Mouse (Mus musculus): ENCODE results near the gene Gm37419. TPM values are rescaled to one million over a fixed set of nuclear protein-coding genes. Genes with fewer than 3 reads are reported as not detected.

Gene Gm37419
- total RNA-seq, 2 experiments from 2014 or later: not detected

GRCm38 (mm10) chr16:23977732-23978131 lies 10.6 kb upstream of the Gm37419 start:
- intact Hi-C loops (cut with DNase I): no loop called here
- DNase-seq (ENCODE audit: low spot score in 2 of 2): no peak

- DNase-seq (ENCODE audit: low spot score in 2 of 2): no peak
Measured at GRCm38 (mm10) chr16:23978495-23978894, 9.8 kb upstream of the Gm37419 start.

GRCm38 (mm10) chr16:23979446-23979845 lies 8.8 kb upstream of the Gm37419 start:
- intact Hi-C loops (cut with DNase I): no loop called here
- no peak for DNase-seq (ENCODE audit: low spot score in 2 of 2)

More at GRCm38 (mm10) chr16:23978495-23978894, 9.8 kb upstream of the Gm37419 start:
- intact Hi-C loops (cut with DNase I): no loop called here

GRCm38 (mm10) chr16:23980201-23980870 lies 7.9 kb upstream of the Gm37419 start:
- no peak for DNase-seq (ENCODE audit: low spot score in 2 of 2)
- intact Hi-C loops (cut with DNase I): loop anchor here (10.0 kb wide), 6 partner anchors 644 to 1974 kb away; no protein-coding TSS in a partner anchor

GRCm38 (mm10) chr16:23980991-23981720 lies 7.1 kb upstream of the Gm37419 start:
- intact Hi-C loops (cut with DNase I): loop anchor here (10.0 kb wide), 6 partner anchors 644 to 1974 kb away; no protein-coding TSS in a partner anchor
- DNase-seq (ENCODE audit: low spot score in 2 of 2): no peak

- intact Hi-C loops (cut with DNase I): loop anchor here (1.0 to 10.0 kb wide), 8 partner anchors 643 to 1973 kb away; no protein-coding TSS in a partner anchor
- peak in 1 of 2 experiments; percentile 77 for DNase-seq (ENCODE audit: low spot score in 2 of 2)
Measured at GRCm38 (mm10) chr16:23981925-23982851, 6.1 kb upstream of the Gm37419 start.

- peak; percentile 67 to 68 for DNase-seq (ENCODE audit: low spot score in 2 of 2)
- intact Hi-C loops (cut with DNase I): loop anchor here (1.0 to 10.0 kb wide), 8 partner anchors 642 to 1972 kb away; no protein-coding TSS in a partner anchor
Measured at GRCm38 (mm10) chr16:23982891-23983588, 5.2 kb upstream of the Gm37419 start.

GRCm38 (mm10) chr16:23984183-23984582 lies 4.1 kb upstream of the Gm37419 start:
- peak; percentile 82 to 88 for DNase-seq (ENCODE audit: low spot score in 2 of 2)
- intact Hi-C loops (cut with DNase I): loop anchor here (2.0 to 10.0 kb wide), 7 partner anchors 641 to 1971 kb away; no protein-coding TSS in a partner anchor

- DNase-seq (ENCODE audit: low spot score in 2 of 2): peak in 1 of 2 experiments; percentile 46
- intact Hi-C loops (cut with DNase I): loop anchor here (2.0 to 10.0 kb wide), 9 partner anchors 297 to 1970 kb away; no protein-coding TSS in a partner anchor
Measured at GRCm38 (mm10) chr16:23984760-23985466, 3.4 kb upstream of the Gm37419 start.

GRCm38 (mm10) chr16:23985467-23985861 lies 2.8 kb upstream of the Gm37419 start:
- intact Hi-C loops (cut with DNase I): loop anchor here (2.0 to 10.0 kb wide), 9 partner anchors 297 to 1969 kb away; no protein-coding TSS in a partner anchor
- DNase-seq (ENCODE audit: low spot score in 2 of 2): no peak

- DNase-seq (ENCODE audit: low spot score in 2 of 2): no peak
- intact Hi-C loops (cut with DNase I): loop anchor here (5.0 to 10.0 kb wide), 8 partner anchors 296 to 1969 kb away; no protein-coding TSS in a partner anchor
Measured at GRCm38 (mm10) chr16:23986176-23986575, 2.1 kb upstream of the Gm37419 start.

GRCm38 (mm10) chr16:23986871-23987270 lies 1.4 kb upstream of the Gm37419 start:
- intact Hi-C loops (cut with DNase I): loop anchor here (5.0 to 10.0 kb wide), 8 partner anchors 295 to 1968 kb away; no protein-coding TSS in a partner anchor
- DNase-seq (ENCODE audit: low spot score in 2 of 2): peak in 1 of 2 experiments; percentile 34

GRCm38 (mm10) chr16:23987341-23988156 lies 733 bp upstream of the Gm37419 start:
- DNase-seq (ENCODE audit: low spot score in 2 of 2): peak; percentile 47 to 48
- intact Hi-C loops (cut with DNase I): loop anchor here (1.0 to 10.0 kb wide), 9 partner anchors 295 to 1967 kb away; no protein-coding TSS in a partner anchor

- intact Hi-C loops (cut with DNase I): loop anchor here (1.0 to 10.0 kb wide), 9 partner anchors 294 to 1967 kb away; no protein-coding TSS in a partner anchor
- DNase-seq (ENCODE audit: low spot score in 2 of 2): no peak
Measured at GRCm38 (mm10) chr16:23988157-23988465, 171 bp upstream of the Gm37419 start.

- peak; percentile 37 to 49 for DNase-seq (ENCODE audit: low spot score in 2 of 2)
- intact Hi-C loops (cut with DNase I): loop anchor here (2.0 to 10.0 kb wide), 9 partner anchors 293 to 1965 kb away; partner anchors contain the start of gene Lpp
Measured at GRCm38 (mm10) chr16:23989209-23990160, 1.2 kb downstream of the Gm37419 start.

All from left cerebral cortex, postnatal 36 days (tissue).